Mouse (Mus musculus): Measurements from ENCODE around the gene Olfr1306.

The Olfr1306 gene

DNA sequence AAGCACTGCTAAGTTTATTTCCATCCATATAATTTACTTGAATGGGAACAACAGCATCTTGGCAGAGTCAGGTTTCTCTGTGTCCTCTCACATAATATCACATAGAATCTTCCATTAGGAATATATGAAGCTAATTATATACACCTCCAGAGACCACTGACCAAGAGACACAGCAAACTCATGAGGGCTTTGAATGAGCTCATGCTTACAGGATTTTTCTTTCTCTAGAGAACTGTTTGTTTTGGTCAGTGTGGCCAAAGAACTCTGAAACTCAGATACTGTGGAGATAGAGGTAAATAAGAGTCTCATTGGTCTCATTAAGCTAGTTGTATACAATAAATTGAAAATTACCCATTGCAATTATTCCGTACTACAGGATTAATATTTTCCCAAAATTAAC is at the start of gene Olfr1306:
Gene Olfr1306 (minus strand): TSS at position 101 of the 400 bp plus-strand sequence.
- no peak for DNase-seq (ENCODE audit: inconsistent age in 2 of 2, low spot score in 1 of 2)

GRCm38 (mm10) chr2:111964844-111965243 is 48.8 kb upstream of the Olfr1306 start, which contains the start of gene Olfr1308:
Gene Olfr1308, minus strand, starts transcription at chr2:111964944.
- no peak for DNase-seq (ENCODE audit: inconsistent age in 2 of 2, low spot score in 1 of 2)

GRCm38 (mm10) chr2:111949340-111949739 is 33.3 kb upstream of the Olfr1306 start, which contains the start of gene Olfr1307:
Gene Olfr1307, minus strand, starts transcription at chr2:111949440.
- no peak for DNase-seq (ENCODE audit: inconsistent age in 2 of 2, low spot score in 1 of 2)

DNA sequence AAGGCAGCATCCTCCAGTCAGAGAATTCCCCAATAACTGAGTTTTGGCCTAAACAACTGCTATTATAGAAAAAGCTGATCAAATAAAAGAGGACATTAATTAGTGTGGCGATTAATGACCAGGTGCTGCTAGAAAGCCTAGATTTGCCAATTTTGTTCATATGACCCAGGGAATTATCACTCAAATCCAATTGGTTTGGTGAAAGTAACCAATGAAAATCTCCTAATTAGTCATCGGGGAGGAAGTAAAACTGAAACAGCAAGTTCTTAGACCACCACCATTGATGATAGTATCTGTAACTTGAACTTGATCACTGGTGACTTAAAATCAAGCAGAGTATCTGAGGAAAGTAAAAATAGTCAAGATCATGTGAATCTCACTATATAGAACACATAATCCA is 39.0 kb downstream of the Olfr1306 start, which contains the start of gene Olfr1305:
Gene Olfr1305 (minus strand): TSS at position 101 of the 400 bp plus-strand sequence.
- no peak for DNase-seq (ENCODE audit: inconsistent age in 2 of 2, low spot score in 1 of 2)
